Mouse (Mus musculus) granulocyte monocyte progenitor cell, adult 5-6 weeks (primary cell): Measurements from ENCODE around the gene Vps37b. TPM values are rescaled to one million over a fixed set of nuclear protein-coding genes. Genes with fewer than 3 reads are reported as not detected.
"Not testable (repeated sequence)": the region's sequence is repeated elsewhere in the genome, so short reads cannot be mapped to it uniquely, and the experiment has no call there.

Source experiments
- ATAC-seq: replicated peaks from 2 replicates; pipeline ENCODE4 v1.8.0; 2016; ENCODE audit warnings: mild to moderate bottlenecking, moderate TSS enrichment, inconsistent platforms; ENCODE audit not compliant: poor library complexity, severe bottlenecking
- total RNA-seq, 2 experiments: library from RNA; stranded (forward) in 1 of 2; stranded (reverse) in 1 of 2; fragments of 200-712, 200-1000 nt in 1 of 2; fragments of >200 nt in 1 of 2; fragmentation: Nextera tagmentation in 1 of 2; gene quantifications; 2 replicates each; pipeline ENCODE4 v1.2.3; 2014 to 2017

Vps37b gene
- total RNA-seq (2014; fragmentation: Nextera tagmentation) (7.6 and 11.1 TPM in 2 replicates), total RNA-seq (2017) (9.5 and 11.6 TPM in 2 replicates)

DNA sequence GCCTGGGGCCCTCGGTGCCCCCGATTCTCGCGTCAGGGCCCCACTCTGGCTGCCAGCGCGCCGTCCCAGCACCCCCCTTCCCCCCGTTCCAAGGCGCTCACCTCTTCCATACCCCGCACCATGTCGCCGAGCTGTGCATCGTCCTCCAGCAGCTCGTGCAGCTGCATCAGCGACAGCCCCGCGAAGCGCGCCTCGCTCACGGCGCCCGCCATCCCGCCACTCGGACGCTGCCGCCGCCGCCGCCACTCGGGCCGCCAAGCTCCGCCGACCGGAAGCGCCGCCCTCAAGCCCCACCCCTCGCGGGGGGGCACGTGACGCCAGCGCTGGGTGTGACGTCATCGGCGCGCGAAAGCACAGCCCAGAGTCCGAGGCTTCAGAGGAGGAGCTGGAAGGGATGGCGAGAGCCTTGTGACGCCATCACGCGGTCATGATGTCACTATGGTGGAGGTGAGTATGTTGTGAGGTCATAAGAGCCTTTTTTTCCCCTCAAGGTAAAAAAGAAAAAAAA, at the start of gene Vps37b:
TSS of gene Vps37b (minus strand) at position 270 of the 508 bp plus-strand sequence.
- peak; percentile 65 for ATAC-seq

DNA sequence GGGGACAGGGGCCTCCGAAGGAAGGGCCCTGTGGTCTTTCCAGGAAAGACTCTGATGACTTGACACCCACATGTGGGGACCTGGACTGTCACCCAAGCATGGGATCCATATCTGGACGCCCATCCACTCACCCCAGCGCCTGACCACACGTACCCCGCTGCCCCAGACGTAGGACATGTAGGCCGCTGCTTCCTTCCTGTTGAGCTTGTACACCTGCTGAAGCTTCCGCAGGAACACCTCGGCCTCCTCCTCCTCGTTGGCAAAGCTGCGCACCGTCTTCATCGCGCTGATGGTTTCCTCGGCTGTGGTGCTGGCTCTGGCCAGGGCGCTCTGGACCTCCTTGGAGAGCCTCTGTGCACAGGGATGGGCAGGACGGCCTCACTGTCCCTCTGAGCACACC, 47.8 kb upstream of the Vps37b start:
- ATAC-seq = no peak

DNA sequence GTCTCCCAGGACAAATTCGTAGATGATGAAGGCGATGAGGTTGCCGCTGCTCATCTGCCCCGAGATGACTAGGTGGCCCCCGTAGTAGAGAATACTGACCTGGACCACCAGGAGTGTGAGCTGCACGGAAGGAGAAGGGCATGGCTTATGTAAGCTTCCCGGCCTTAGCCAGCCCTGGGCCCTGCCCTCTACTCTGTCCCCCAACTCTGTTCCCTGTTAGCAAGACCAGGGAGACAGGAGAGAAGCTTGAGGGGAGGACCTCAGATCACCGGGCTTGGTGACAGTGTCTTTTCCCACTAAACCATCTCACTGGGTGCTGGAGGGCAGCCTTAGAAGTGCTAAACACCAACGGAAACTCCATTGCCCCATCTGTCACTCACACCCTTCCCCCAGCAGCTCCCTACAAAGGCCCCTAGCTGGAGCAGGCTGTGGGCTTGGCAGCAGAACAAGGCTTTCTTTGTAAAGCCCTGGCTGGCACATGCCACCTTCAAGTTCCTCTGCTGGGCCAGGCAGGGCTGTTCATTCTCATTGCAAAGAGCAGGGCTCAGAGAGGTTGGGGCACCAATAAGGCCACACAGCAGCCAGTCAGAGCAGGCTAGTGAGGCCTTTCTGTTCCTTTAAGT, 46.8 kb upstream of the Vps37b start:
- peak; percentile 12; the same call in 1 of the 2 replicates for ATAC-seq

DNA sequence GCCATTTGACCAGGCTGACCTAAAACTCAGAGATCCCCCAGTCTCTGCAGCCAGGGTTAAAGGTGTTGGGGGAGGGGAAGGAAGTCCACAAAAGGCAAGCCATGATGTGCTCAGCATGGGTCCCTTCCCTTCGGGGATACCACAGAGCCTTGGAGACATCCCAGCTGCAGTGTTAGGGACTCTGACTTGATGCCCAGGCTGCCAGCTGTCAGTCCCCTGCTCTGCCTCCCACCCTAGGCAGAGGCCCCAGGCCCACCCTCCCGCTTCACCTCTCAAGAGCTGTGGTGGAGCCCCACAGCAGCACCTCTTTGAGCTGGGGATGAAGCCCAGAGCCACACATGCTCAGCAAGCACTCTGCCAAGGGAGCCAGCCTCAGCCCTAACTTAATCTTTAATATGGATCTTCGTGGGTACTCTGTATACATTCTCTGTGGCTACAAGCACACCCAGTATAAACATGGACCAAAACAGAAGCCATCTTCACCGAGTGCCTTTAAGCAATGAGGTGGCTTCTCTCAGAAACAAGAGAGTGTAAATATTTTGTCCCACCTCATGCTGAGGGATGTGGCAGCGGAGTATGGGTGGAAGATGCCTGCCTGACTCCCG, 45.9 kb upstream of the Vps37b start:
- ATAC-seq = no peak

DNA sequence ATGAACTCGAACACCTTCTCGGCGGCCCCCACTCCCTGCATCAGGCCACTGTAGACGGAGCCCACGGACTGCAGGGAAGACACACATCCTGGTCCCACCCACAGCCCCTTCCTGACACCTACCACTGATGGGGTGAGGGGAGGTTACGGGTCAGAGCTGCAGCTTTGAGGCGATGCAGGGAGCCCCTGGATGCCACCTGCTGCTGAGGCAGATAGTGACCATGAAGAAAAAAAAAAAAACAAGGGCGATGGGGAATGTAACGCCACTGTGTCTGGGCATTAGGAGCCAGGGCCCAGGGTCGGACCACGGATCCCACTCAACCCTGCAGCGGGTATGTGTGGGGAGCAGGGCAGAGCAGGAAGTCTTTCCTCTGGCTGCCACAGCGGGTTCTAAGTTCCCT, 45.2 kb upstream of the Vps37b start:
- no peak for ATAC-seq

DNA sequence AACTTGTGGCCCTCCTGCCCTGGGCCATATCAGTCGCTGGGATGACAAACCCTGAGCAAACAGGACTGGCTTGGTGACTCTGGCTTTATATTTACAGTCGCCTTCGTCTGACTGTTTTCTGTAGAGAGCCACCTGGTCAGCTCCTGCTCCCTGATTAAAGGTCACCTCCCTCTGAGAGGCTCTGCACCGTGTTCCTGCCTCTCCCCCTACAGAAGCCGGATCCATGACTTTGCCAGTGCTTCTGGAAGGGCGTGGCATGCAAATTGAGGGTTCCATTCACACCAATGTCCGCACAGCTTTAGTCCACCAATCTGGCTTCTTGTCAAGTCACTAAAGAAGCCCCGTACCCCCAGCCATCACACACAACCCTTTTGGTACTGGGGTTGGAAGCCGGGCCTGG, 44.5 kb upstream of the Vps37b start:
- no peak for ATAC-seq

GRCm38 (mm10) chr5:124075716-124076115, 43.6 kb upstream of the Vps37b start:
- no peak; the same call in 1 of the 2 replicates for ATAC-seq

GRCm38 (mm10) chr5:124074845-124075307, 42.8 kb upstream of the Vps37b start:
- ATAC-seq = peak; percentile 71

DNA sequence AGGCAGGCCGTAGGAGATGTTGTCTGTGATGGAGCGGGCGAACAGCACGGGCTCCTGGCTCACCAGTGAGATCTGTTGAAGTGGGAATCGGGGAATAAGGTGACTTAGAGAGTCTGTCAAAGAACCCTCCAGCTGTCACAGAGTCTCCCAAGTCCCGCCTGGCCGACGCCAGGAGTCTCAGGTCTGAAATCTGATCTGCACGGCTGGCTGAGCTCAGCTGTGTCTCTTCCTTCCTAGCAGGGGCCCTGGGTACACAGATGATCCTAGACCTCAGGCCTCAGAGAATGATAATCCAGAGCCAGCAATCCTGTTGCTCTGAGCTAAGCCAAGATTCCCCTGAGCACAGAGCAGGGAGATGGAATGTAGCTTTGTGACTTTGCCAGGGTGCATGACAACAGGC, 41.6 kb upstream of the Vps37b start:
- no peak for ATAC-seq

- ATAC-seq = no peak
These were observed 37.6 kb upstream of the Vps37b start for GRCm38 (mm10) chr5:124069657-124070056.

DNA sequence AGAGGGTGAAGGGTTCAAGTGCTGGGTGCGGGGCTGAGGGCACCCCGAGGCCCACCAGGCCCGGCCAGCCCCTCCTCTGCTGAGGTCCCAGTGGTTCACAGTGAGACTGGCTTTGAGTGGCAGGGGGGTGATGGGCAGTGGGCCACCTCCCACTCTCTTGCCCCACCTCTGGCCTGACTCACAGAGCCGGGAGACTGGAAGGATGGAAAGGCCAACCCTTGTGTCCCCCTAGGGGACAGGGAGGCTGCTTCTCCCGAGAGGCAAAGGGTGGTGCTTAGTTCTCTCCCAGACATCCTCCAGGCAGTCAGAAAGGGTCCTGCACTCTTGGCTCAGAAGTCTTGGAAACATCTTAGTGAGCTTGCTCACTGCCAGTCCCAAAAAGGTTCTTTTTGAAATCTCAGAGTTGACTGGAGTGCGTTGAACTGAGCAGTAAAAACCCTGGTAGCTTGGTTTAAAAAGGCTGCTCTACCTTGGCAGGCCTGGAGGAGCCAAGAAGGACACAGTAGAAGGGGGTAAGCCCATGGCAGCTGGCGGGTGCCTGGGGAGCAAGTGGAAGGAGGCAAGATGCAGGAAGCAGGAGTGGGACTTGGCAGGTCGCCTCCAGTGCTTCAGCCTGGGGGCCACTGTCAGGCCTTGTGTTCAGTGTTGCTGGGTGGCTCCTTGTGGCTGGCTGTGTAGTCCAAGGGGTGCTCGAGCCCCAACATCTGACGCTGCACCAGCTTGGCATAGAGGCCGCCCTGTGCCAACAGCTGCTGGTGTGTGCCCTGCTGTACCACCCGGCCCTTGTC, 30.2 kb upstream of the Vps37b start:
- ATAC-seq = no peak

DNA sequence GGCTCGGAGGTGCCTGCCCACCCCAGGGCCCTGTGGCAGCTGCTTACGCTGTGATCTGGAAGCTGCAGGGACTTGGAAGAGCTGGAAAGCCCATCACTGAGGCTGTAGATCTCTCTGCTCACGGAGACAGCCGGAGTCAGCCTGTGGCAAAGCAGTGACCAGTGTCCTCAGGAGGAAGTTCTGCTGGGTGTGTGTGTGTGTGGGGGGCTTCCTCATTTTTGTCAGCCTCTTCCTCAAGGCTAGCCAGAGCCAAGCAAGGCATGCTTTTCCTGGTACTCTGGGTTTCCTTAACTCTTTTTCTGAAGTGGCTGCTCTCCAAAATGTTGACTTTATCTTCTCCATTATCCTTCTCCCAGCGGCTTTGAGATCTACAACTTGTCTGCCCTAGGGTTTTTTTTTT, 27.6 kb upstream of the Vps37b start:
- ATAC-seq = peak; percentile 94

- ATAC-seq = no peak
These were observed 26.7 kb upstream of the Vps37b start for GRCm38 (mm10) chr5:124058749-124059148.

GRCm38 (mm10) chr5:124056956-124057355, 24.9 kb upstream of the Vps37b start:
- no peak for ATAC-seq

DNA sequence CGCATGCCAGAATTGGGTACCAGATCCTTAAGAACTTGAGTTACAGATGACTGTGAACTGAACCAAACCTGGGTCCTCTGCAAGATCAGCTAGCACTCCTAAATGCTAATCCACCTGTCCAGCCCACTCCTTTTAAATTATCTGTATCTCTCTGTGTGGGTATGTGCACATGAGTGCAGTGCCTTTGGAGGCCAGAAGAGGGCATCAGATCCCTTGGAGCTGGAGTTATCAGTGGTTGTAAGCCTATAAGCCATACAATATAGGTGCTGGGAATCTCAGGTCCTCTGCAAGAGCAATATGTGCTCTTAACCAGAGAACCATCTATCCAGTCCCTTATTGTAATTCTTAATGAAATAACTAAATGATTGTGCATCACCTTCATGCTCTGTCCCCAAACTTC, 24.1 kb upstream of the Vps37b start:
- ATAC-seq = no peak

- not testable (repeated sequence) for ATAC-seq
These were observed 20.6 kb upstream of the Vps37b start for GRCm38 (mm10) chr5:124052641-124053040.

DNA sequence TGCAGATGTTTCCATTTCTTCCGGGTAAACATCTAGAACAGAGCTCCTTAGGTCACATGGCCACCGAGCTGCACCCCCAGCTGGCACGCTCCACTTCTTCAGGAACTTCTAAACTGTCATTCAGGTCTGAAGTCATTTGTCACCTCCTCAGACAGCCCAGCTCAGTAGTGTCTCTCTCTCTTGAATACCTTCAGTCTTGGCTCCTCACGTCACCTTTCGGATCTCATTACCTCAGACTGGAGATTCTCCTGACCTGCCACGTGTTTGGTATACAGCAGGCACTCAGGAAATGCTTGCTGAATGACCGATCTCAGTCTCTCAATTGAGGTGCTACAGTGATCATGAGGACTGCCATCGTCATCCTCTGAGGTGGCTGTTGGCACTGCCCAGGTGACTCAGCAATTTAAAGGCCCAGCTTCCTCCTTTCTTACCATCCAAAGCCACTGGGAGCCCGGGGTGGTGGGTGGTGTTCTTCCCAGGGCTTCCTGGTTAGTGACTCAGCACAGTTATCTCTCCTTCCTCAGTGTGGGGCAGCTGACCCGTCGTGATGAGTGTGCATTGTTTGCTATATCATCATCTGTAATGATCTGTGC, 19.9 kb upstream of the Vps37b start:
- peak; percentile 92 for ATAC-seq

DNA sequence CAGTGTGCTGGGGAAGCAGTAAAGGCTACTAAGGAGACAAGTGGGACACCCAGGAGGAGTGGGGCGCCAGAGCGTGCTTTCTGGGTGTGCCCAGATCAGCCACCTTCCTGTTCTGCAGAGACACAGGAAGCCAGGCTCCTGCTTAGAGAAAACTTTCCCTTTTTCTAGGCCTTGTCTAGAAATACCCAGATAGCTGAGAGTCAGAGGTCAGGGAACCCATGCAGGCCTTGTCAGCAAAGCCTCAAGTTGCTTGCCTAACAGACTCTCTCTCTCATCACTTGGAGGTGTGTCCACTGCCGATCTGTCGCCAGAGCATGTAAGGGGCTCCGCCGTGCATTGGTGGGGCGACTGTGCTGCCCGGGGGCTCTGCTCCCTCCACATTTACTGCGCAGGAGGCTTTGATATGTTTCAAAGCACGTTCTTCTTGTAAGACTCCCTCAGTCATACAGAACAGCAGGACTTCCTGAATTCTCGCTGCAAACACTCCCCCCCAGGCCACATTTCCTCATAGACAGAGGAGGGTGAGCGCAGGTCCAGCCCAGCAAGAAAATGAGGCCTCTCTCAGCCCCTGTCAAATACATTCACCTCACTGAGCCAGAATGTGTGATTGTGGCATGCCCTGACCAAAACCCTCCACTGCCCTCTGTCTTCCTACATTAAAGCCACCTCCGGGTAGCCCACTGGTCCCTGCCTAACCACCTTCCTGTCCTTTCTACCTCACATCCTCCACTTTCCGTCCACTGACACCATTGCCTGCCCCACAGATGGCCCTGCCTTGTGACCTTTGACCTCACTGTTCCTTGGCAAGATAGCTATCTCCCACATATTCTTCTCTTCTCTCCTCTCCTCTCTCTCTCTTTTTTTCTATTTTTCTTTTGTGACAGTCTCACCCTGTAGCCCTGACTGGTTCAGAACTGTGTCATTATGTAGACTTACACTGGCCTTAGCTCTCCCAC, 18.3 kb upstream of the Vps37b start:
- peak; percentile 33 for ATAC-seq

DNA sequence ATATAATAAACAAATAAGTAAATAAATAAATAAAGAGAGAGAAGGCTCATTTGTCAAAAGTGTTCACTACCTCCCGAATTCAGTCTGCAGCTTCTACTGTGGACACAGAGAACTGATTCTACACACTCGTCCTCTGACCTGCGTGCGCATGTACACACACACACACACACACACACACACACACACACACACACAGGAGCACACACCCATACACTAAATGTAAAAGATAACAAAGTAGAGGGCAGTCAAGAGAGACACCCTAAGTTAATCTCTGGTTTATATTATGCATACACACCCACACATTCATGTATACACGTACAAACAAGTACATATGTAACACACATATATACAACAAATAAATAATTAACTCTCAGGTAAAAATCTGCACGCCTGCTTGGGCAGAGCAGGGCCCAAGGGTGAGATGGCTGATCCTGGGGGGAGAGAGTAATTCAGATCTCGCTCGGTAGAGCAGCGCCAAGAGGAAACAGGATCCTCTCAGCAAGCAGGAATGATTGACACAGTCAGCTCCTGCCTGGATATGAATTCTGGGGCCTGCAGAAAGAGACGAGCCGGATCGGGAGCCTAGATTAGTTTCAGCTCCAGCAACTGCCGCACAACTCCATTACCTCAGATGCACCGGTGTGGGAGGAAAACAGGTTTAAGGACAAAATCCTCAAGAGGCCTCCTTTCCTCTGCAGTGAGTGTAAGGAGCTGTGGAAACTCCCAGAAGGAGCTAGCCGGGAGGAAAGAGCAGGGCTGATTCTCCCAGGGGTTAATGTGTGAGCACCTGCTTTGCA, 17.4 kb upstream of the Vps37b start:
- no peak for ATAC-seq
